In genomic region chr14:25617264-25617663, GRCm38 (mm10) we compare ENCODE assay signal across 23 mouse cellular contexts.
DNase-seq lines count a peak whose midpoint lies in the region; ATAC-seq and TF ChIP-seq lines count a peak whose summit lies in the region.
"Had no signal": no experiment of that assay in that cellular context is flagged by ENCODE, and none has a peak within 500 bp of the region (broad histone marks: within the 10 kb centered on the region; RNA-seq: fewer than 3 reads in every experiment).

No protein-coding gene starts in this region.

- no peak overlapping the region for H3K4me2 ChIP-seq in midbrain, embryonic 13.5 days (replicated peaks)
- no peak overlapping the region for H3K4me2 ChIP-seq in midbrain, embryonic 14.5 days (ENCODE audit: low read length)
- no peak overlapping the region for H3K4me2 ChIP-seq in intestine, postnatal 0 days (replicated peaks; ENCODE audit: low read depth)
- H3K4me2 ChIP-seq: embryonic facial prominence, embryonic 13.5 days; hindbrain, embryonic 14.5 days; limb, embryonic 12.5 days; midbrain, embryonic 12.5 days had no signal

- H3K27ac ChIP-seq in heart, embryonic 10.5 days, result peak overlapping the region; percentile 10; the same call in 1 of the 2 replicates
- 0 out of 2 replicates have a peak overlapping the region, but pooled peaks have one; percentile 25 for H3K27ac ChIP-seq in midbrain, embryonic 13.5 days
- no peak overlapping the region for H3K27ac ChIP-seq in midbrain, embryonic 14.5 days (replicated peaks; ENCODE audit: low read depth, low read length)
- H3K27ac ChIP-seq in intestine, postnatal 0 days (ENCODE audit: low read depth, low read length), result 0 out of 2 replicates have a peak overlapping the region, but pooled peaks have one; percentile 11
- H3K27ac ChIP-seq: embryonic facial prominence, embryonic 13.5 days; hindbrain, embryonic 14.5 days; left cerebral cortex, adult 2 months; limb, embryonic 12.5 days; midbrain, embryonic 12.5 days had no signal

- H3K4me1 ChIP-seq in heart, embryonic 10.5 days, result peaks cover 88% of the 10 kb centered on the region
- H3K4me1 ChIP-seq in midbrain, embryonic 13.5 days (replicated peaks), result peaks cover 93% of the 10 kb centered on the region
- peaks cover 67% of the 10 kb centered on the region for H3K4me1 ChIP-seq in midbrain, embryonic 14.5 days (ENCODE audit: control insufficient read depth, insufficient read depth, low read length)
- 0 out of 2 replicates have a peak, but pooled peaks cover 9% of the 10 kb centered on the region for H3K4me1 ChIP-seq in intestine, postnatal 0 days (replicated peaks; ENCODE audit: control insufficient read depth, insufficient read depth, low read length)

- no peak for DNase-seq in heart, embryonic 10.5 days (ENCODE audit: low spot score)
- no peak for DNase-seq in heart, adult 11 months
- DNase-seq in midbrain, embryonic 14.5 days, result no peak
- no peak for DNase-seq in adrenal gland, postnatal 4 days (ENCODE audit: low spot score in 2 of 2)
- DNase-seq in urinary bladder, postnatal 14 days (ENCODE audit: low spot score), result no peak
- DNase-seq: adrenal gland, postnatal 25 days; cerebellum, adult 18-20 months; cerebellum, postnatal 10 days; heart, postnatal 36 days; kidney, adult 8-10 months; kidney, postnatal 14 days; lung, postnatal 36 days had no signal

- no peak for ATAC-seq in midbrain, embryonic 13.5 days
- no peak for ATAC-seq in midbrain, embryonic 14.5 days (ENCODE audit: low FRiP score, low TSS enrichment)
- 0 out of 2 replicates have a peak, but pooled peaks have one; percentile 36 for ATAC-seq in intestine, postnatal 0 days
- ATAC-seq: forebrain, embryonic 16.5 days; Patski had no signal

- H3K36me3 ChIP-seq in heart, embryonic 10.5 days, result peaks cover 46% of the 10 kb centered on the region
- peaks cover 10% of the 10 kb centered on the region; the same call in 1 of the 2 replicates for H3K36me3 ChIP-seq in midbrain, embryonic 13.5 days
- peaks cover 20% of the 10 kb centered on the region for H3K36me3 ChIP-seq in midbrain, embryonic 14.5 days (ENCODE audit: control insufficient read depth, insufficient read depth, low read length)
- peaks cover 8% of the 10 kb centered on the region; the same call in 1 of the 2 replicates for H3K36me3 ChIP-seq in intestine, postnatal 0 days (ENCODE audit: control insufficient read depth, insufficient read depth)
- H3K36me3 ChIP-seq: G1E had no signal

- H3K4me3 ChIP-seq in heart, embryonic 10.5 days, result no peak overlapping the region
- H3K4me3 ChIP-seq in midbrain, embryonic 13.5 days (replicated peaks), result no peak overlapping the region
- no peak overlapping the region for H3K4me3 ChIP-seq in midbrain, embryonic 14.5 days (replicated peaks; ENCODE audit: low read depth, low read length)
- H3K4me3 ChIP-seq in intestine, postnatal 0 days (ENCODE audit: low read depth, low read length), result no peak overlapping the region
- H3K4me3 ChIP-seq: embryonic facial prominence, embryonic 13.5 days; forebrain, embryonic 10.5 days; left cerebral cortex, adult 2 months; limb, embryonic 12.5 days; midbrain, embryonic 12.5 days had no signal

- H3K9me3 ChIP-seq in heart, embryonic 10.5 days, result no peaks in the 10 kb centered on the region
- no peaks in the 10 kb centered on the region for H3K9me3 ChIP-seq in midbrain, embryonic 13.5 days
- H3K9me3 ChIP-seq in midbrain, embryonic 14.5 days (ENCODE audit: control insufficient read depth, low read length), result no peaks in the 10 kb centered on the region
- no peaks in the 10 kb centered on the region for H3K9me3 ChIP-seq in intestine, postnatal 0 days (ENCODE audit: control insufficient read depth)
- H3K9me3 ChIP-seq: embryonic facial prominence, embryonic 13.5 days; forebrain, embryonic 10.5 days; limb, embryonic 12.5 days; midbrain, embryonic 12.5 days had no signal

- no peaks in the 10 kb centered on the region for H3K27me3 ChIP-seq in heart, embryonic 10.5 days (ENCODE audit: insufficient read depth, poor library complexity, severe bottlenecking)
- H3K27me3 ChIP-seq in midbrain, embryonic 13.5 days, result no peaks in the 10 kb centered on the region
- H3K27me3 ChIP-seq in midbrain, embryonic 14.5 days (ENCODE audit: control insufficient read depth, insufficient read depth, low read length), result no peaks in the 10 kb centered on the region
- H3K27me3 ChIP-seq in intestine, postnatal 0 days (replicated peaks; ENCODE audit: control insufficient read depth, insufficient read depth, low read length), result no peaks in the 10 kb centered on the region
- H3K27me3 ChIP-seq: embryonic facial prominence, embryonic 13.5 days; limb, embryonic 12.5 days; midbrain, embryonic 12.5 days; Patski had no signal

- no peak for TF ChIP-seq CTCF in intestine, postnatal 0 days (IDR thresholded peaks at IDR 0.05; ENCODE audit: low read depth)

- no peak overlapping the region for H3K9ac ChIP-seq in midbrain, embryonic 13.5 days (replicated peaks)
- H3K9ac ChIP-seq in midbrain, embryonic 14.5 days (replicated peaks; ENCODE audit: low read length), result no peak overlapping the region
- H3K9ac ChIP-seq in intestine, postnatal 0 days (ENCODE audit: low read depth, low read length), result no peak overlapping the region
- H3K9ac ChIP-seq: embryonic facial prominence, embryonic 13.5 days; hindbrain, embryonic 14.5 days; limb, embryonic 12.5 days; midbrain, embryonic 12.5 days had no signal

- 35% methylated on average over 4 of the region's 4 CpGs for WGBS in heart, embryonic 10.5 days
- 49% methylated on average over 4 of the region's 4 CpGs for WGBS in midbrain, embryonic 13.5 days
- 50% methylated on average over 4 of the region's 4 CpGs for WGBS in midbrain, embryonic 14.5 days
- 43% methylated on average over 4 of the region's 4 CpGs for WGBS in intestine, postnatal 0 days
